Mouse (Mus musculus) kidney, embryonic 14.5 days (tissue): ENCODE results near the gene Fam135a. TPM values are rescaled to one million over a fixed set of nuclear protein-coding genes. Genes with fewer than 3 reads are reported as not detected.

ENCODE experiments used
- ATAC-seq: fragments of 200-750 bp; cut with Nextera tagmentation; 2 replicates; pipeline ENCODE4 v1.8.0; 2017; ENCODE audit warnings: moderate number of reproducible peaks, mild to moderate bottlenecking, moderate TSS enrichment, moderate library complexity; ENCODE audit not compliant: low FRiP score, low TSS enrichment
- H3K27ac ChIP-seq: fragments of 300-500 bp; sonication (generic); 2 replicates; pipeline ENCODE4 v1.5.1; 2014; ENCODE audit warnings: low read depth, mild to moderate bottlenecking, low read length, moderate library complexity, mixed read lengths
- H3K27me3 ChIP-seq: fragments of 300-500 bp; sonication (generic); 2 replicates; pipeline ENCODE4 v1.6.1; 2014; ENCODE audit warnings: mild to moderate bottlenecking, low read length; ENCODE audit not compliant: control insufficient read depth, insufficient read depth
- H3K36me3 ChIP-seq: fragments of 300-500 bp; sonication (generic); 2 replicates; pipeline ENCODE4 v1.6.1; 2014; ENCODE audit warnings: low read length, mixed read lengths; ENCODE audit not compliant: control insufficient read depth, insufficient read depth
- H3K4me1 ChIP-seq: fragments of 300-500 bp; sonication (generic); 2 replicates; pipeline ENCODE4 v1.6.1; 2014; ENCODE audit warnings: low read length, mixed read lengths; ENCODE audit not compliant: control insufficient read depth, insufficient read depth
- H3K4me2 ChIP-seq: fragments of 300-500 bp; sonication (generic); replicated peaks from 2 replicates; pipeline ENCODE4 v1.6.1; 2014; ENCODE audit warnings: low read depth, mild to moderate bottlenecking, low read length
- H3K4me3 ChIP-seq: fragments of 300-500 bp; sonication (generic); 2 replicates; pipeline ENCODE4 v1.5.1; 2014; ENCODE audit warnings: mild to moderate bottlenecking, low read length
- H3K9ac ChIP-seq: fragments of 300-500 bp; sonication (generic); 2 replicates; pipeline ENCODE4 v1.6.1; 2014; ENCODE audit warnings: low read depth, mild to moderate bottlenecking, low read length, moderate library complexity
- H3K9me3 ChIP-seq: fragments of 300-500 bp; sonication (generic); 2 replicates; pipeline ENCODE4 v1.6.1; 2016; ENCODE audit warnings: low read length; ENCODE audit not compliant: control insufficient read depth
- WGBS: fragments of 180-500 bp; shearing (Covaris S2); extraction: QIAGEN DNeasy Blood & Tissue Kit; methylation state at CpG from one replicate; pipeline ENCODE4 v1.1.7; 2014; 5-methylcytosine and 5-hydroxymethylcytosine counted together
- polyA plus RNA-seq: library from polyadenylated mRNA; unstranded; fragments of >200 nt; fragmentation: Nextera tagmentation; extraction: Ambion mirVana; gene quantifications from 2 replicates; pipeline ENCODE4 v1.2.1, GENCODE M21; 2014

The Fam135a gene
- polyA plus RNA-seq = 22.3 and 32.1 TPM in 2 replicates

DNA sequence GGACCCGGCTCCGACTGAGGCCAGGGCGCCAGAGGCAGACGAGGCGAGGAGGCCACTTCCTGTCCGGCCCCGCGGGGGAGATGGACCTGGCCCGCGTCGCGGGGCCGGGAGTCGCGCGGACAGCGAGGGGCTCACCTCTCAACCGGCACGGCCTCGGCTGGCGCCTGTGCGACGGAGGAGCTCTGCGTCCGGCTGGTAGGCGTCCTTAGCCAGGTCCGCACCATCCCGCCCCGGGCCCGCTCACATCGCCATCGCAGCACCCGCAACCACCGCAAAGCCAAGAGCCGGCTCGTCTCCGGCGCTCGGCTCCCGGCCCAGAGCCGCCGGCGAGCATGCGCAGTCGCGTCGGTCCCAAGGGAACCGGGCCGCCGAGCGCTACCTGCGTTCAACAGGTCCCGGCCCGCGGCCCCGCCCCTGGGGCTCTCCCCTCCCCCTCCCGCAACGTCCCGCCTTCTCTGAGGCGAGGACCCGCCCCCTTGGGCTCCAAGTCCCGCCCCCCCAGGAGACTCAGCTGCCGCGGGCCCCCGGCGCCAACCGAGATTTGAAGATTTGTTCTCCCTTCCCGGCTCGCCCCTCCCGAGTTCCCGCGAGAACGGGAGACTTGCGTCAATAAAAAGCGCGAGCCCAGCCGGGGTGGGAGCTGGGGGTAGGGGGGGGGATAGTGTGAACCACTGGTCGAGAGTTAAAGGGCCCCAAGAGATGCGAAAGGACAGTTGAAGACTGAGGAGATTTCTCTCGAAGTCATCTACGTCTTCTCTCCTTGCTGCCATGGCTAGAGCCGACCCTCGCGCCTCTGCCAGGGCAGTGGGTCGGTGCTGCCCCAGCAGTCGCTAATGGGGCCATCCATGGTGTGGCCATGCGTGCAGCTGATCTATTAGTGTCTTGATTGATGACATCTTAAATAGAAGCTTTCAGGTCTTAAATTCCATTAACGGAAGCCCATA is at the start of gene Fam135a:
Fam135a (minus strand) TSS at position 416 of the 944 bp plus-strand sequence.
- peak within 1 kb of the TSS; percentile 88 for H3K4me3 ChIP-seq
- H3K36me3 ChIP-seq = no peaks in the 10 kb centered on the region
- peak within 1 kb of the TSS; percentile 89 for H3K9ac ChIP-seq
- ATAC-seq = peak; percentile 93
- no peaks in the 10 kb centered on the region for H3K27me3 ChIP-seq
- WGBS = under 1% methylated on average over 74 of the region's 88 CpGs
- H3K4me2 ChIP-seq = peak within 1 kb of the TSS; percentile 76
- no peaks in the 10 kb centered on the region; the same call in 1 of the 2 replicates for H3K4me1 ChIP-seq
- no peaks in the 10 kb centered on the region for H3K9me3 ChIP-seq
- peak within 1 kb of the TSS; percentile 81 for H3K27ac ChIP-seq

- Histone ChIP-seq H3K4me2 (no peak overlapping the region), H3K4me1 (no peaks in the 10 kb centered on the region), H3K9me3 (no peaks in the 10 kb centered on the region), H3K4me3 (no peak overlapping the region), H3K9ac (no peak overlapping the region), H3K36me3 (no peaks in the 10 kb centered on the region), H3K27me3 (no peaks in the 10 kb centered on the region), H3K27ac (no peak overlapping the region)
- WGBS = 88% methylated on average over 8 of the region's 8 CpGs
- ATAC-seq = no peak
These were observed 43.4 kb upstream of the Fam135a start for GRCm38 (mm10) chr1:24143504-24143903.

GRCm38 (mm10) chr1:24140555-24140954 is 40.4 kb upstream of the Fam135a start:
- no peak for ATAC-seq
- Histone ChIP-seq H3K27me3 (no peaks in the 10 kb centered on the region), H3K9me3 (no peaks in the 10 kb centered on the region), H3K9ac (no peak overlapping the region), H3K27ac (no peak overlapping the region), H3K4me2 (no peak overlapping the region), H3K36me3 (no peaks in the 10 kb centered on the region), H3K4me3 (no peak overlapping the region), H3K4me1 (no peaks in the 10 kb centered on the region)
- 84% methylated on average over 6 of the region's 6 CpGs for WGBS

- Histone ChIP-seq H3K9me3 (no peaks in the 10 kb centered on the region), H3K4me1 (no peaks in the 10 kb centered on the region), H3K27ac (no peak overlapping the region), H3K4me3 (no peak overlapping the region), H3K27me3 (peaks cover 3% of the 10 kb centered on the region; the same call in 1 of the 2 replicates), H3K4me2 (no peak overlapping the region), H3K36me3 (no peaks in the 10 kb centered on the region), H3K9ac (no peak overlapping the region)
- ATAC-seq = peak; percentile 52; the same call in 1 of the 2 replicates
- 6% methylated on average over 3 of the region's 3 CpGs for WGBS
These were observed 37.0 kb upstream of the Fam135a start for GRCm38 (mm10) chr1:24137133-24137532.

GRCm38 (mm10) chr1:24134792-24135191 is 34.7 kb upstream of the Fam135a start:
- whole genome bisulfite sequencing = 3% methylated on average over 1 of the region's 1 CpGs

GRCm38 (mm10) chr1:24133853-24134252 is 33.7 kb upstream of the Fam135a start:
- Histone ChIP-seq H3K9ac (no peak overlapping the region), H3K4me3 (no peak overlapping the region), H3K27me3 (peaks cover 3% of the 10 kb centered on the region; the same call in 1 of the 2 replicates), H3K27ac (no peak overlapping the region), H3K4me1 (no peaks in the 10 kb centered on the region), H3K4me2 (0 out of 2 replicates have a peak overlapping the region, but pooled peaks have one; percentile 12), H3K9me3 (no peaks in the 10 kb centered on the region), H3K36me3 (no peaks in the 10 kb centered on the region)
- WGBS = 33% methylated on average over 19 of the region's 19 CpGs
- ATAC-seq = no peak

More at GRCm38 (mm10) chr1:24134792-24135191, 34.7 kb upstream of the Fam135a start:
- H3K36me3 ChIP-seq = no peaks in the 10 kb centered on the region
- no peak overlapping the region for H3K4me3 ChIP-seq
- H3K4me2 ChIP-seq = no peak overlapping the region
- H3K9me3 ChIP-seq = no peaks in the 10 kb centered on the region
- ATAC-seq = 0 out of 2 replicates have a peak, but pooled peaks have one; percentile 43
- H3K9ac ChIP-seq = no peak overlapping the region
- H3K27ac ChIP-seq = no peak overlapping the region
- H3K4me1 ChIP-seq = no peaks in the 10 kb centered on the region
- peaks cover 3% of the 10 kb centered on the region; the same call in 1 of the 2 replicates for H3K27me3 ChIP-seq

GRCm38 (mm10) chr1:24127866-24128265 is 27.7 kb upstream of the Fam135a start:
- ATAC-seq = no peak
- Histone ChIP-seq H3K9me3 (no peaks in the 10 kb centered on the region), H3K36me3 (no peaks in the 10 kb centered on the region), H3K9ac (no peak overlapping the region), H3K4me2 (no peak overlapping the region), H3K27ac (no peak overlapping the region), H3K4me1 (no peaks in the 10 kb centered on the region), H3K27me3 (no peaks in the 10 kb centered on the region), H3K4me3 (no peak overlapping the region)
- WGBS = 73% methylated on average over 6 of the region's 6 CpGs

DNA sequence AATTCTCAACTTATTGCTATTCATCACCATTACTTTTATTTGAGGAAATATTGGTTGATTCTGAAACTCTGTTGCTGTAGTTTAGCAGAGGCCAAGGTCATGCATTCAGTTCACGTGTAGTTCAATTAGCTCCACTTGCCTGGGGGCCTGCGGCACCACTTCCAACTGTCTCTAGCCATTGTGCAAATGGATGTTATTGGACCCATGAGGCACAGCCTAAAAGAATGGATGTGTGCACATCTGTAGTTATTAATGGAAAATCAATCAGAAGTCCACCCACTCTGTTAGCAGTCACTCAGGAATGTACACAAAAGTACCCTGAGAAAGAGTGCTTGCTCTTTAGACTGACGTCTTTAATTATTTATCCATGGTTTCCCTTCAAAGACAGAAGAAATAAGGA is 24.5 kb upstream of the Fam135a start:
- no peak overlapping the region for H3K9ac ChIP-seq
- no peak overlapping the region for H3K27ac ChIP-seq
- H3K36me3 ChIP-seq = no peaks in the 10 kb centered on the region
- H3K27me3 ChIP-seq = no peaks in the 10 kb centered on the region
- H3K4me3 ChIP-seq = no peak overlapping the region
- WGBS = 86% methylated on average over 3 of the region's 3 CpGs
- ATAC-seq = no peak
- H3K9me3 ChIP-seq = no peaks in the 10 kb centered on the region
- no peak overlapping the region for H3K4me2 ChIP-seq
- no peaks in the 10 kb centered on the region for H3K4me1 ChIP-seq

DNA sequence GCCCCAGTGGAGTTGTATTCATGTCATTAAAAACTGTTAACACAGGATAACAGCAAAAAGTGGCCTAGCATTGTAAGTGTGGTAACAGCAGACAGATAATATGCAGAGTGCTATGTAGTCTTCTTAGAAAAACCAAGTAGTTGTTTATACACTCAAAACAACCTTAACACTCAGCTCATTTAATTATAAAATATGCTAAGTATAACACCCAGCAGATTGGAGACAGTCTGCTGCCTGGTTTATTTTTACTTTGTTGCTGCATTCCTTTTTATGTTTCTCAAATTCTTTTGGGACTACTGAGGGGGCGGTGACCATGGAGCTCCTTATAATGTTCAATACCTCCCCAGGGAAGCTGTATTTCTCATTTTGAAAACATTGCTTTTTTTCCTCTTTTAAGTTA is 22.4 kb upstream of the Fam135a start:
- H3K9me3 ChIP-seq = no peaks in the 10 kb centered on the region
- H3K9ac ChIP-seq = no peak overlapping the region
- no peak overlapping the region for H3K4me2 ChIP-seq
- H3K27me3 ChIP-seq = no peaks in the 10 kb centered on the region
- no peaks in the 10 kb centered on the region for H3K4me1 ChIP-seq
- H3K4me3 ChIP-seq = no peak overlapping the region
- H3K27ac ChIP-seq = no peak overlapping the region
- WGBS = 88% methylated on average over 1 of the region's 1 CpGs
- no peaks in the 10 kb centered on the region for H3K36me3 ChIP-seq
- ATAC-seq = no peak
